Mouse (Mus musculus): ENCODE measurements around the gene Glipr1.
A peak's percentile ranks its signal among the peaks of the same experiment; 100 is the strongest.
"Not testable (repeated sequence)": the region's sequence is repeated elsewhere in the genome, so short reads cannot be mapped to it uniquely, and the experiment has no call there.

Glipr1 gene

DNA sequence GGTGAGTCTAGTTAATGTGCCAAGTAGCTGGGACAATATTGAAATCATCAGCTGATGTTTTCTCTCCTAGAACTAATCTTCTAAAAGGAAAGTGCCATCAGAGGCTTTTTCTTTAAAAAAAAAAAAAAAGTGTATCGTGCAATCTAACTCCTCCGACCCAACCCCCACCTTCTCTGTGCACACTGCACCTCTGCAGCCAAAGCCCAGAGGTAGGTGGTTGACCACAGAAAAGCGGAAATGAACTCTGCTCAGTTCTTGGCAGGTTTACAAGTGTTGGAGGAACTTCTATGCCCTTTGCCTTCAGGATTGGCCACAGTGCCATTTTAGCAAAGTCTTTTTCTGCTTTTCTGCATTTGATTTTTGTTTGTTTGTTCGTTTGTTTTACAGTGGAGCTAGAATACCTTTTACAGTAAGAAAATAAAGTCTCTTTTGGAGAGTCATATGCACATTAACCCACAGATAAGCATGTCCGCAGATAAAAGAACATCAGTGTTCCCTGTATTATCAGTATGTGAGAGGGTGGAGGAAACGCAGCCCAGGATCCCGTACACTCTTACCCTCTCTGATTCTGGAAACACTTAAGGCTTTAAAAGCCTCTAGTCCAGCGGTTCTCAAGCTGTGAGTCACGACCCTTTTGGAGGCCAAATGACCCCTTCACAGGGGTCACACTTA, at the start of gene Glipr1:
Gene Glipr1 (minus strand): TSS at position 88 of the 672 bp plus-strand sequence.
- no peak for DNase-seq (ENCODE audit: low spot score in 2 of 2)

DNA sequence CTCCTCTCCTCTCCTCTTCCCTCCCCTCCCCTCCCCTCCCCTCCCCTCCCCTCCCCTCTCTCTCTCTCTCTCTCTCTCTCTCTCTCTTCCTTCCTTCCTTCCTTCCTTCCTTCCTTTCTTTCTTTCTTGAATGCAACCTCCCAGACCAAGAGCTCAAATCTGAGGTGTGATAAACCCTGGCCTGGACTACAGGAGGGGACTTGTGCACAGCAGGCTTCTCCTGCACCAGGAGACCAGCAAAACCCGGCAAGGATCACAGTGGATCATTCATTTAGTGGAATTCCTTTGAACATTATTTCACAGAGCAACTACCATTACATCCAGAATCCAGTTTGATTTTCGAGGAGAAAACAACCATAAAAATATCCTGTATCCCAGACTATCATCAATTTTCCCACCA, 49.5 kb upstream of the Glipr1 start:
- not testable (repeated sequence) for DNase-seq (ENCODE audit: low spot score in 2 of 2)

DNA sequence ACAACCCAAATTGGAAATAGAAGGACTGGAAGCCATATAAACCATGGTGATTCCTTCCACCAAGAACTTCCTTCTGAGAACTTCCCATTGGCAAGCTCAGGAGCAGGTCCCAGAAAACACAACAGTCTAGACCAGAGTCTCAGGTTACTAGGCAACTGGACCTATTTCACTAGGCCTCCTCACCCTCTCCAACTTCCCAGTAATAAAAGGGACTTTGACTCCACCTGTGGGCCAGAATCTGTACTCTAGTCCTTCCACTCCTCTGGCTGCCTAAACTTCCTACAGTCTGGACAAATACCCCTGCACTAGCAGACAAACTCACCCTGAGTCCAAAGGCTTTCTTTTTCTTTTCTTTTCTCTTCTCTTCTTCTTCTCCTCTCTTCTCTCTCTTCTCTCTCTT, 48.8 kb upstream of the Glipr1 start:
- DNase-seq (ENCODE audit: low spot score in 2 of 2): no peak

- DNase-seq (ENCODE audit: low spot score in 2 of 2): peak; percentile 8 to 10
These were observed 41.9 kb upstream of the Glipr1 start for GRCm38 (mm10) chr10:112044283-112044682.

GRCm38 (mm10) chr10:112043523-112043922, 41.1 kb upstream of the Glipr1 start:
- not testable (repeated sequence) for DNase-seq (ENCODE audit: low spot score in 2 of 2)

DNA sequence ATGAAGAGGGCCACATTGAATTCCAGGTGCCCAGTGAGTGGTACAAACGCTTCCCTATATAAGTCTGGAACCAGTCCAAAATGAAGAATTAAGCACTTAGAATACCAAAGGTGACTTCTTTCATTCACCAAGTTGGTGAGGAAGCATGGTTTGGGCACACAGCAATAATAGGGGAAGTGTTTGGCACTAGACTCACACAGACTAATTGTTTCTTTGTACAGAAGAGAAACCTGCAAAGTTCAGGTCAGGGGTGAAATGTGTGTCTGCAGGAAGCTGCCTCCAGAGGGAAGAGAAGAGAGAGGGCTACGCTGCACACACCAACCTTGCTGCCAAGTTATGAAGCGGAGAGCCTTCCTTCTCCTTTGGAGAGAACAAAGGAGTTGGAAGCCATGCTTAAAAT, 26.3 kb upstream of the Glipr1 start:
- DNase-seq (ENCODE audit: low spot score in 2 of 2): not testable (repeated sequence)

DNA sequence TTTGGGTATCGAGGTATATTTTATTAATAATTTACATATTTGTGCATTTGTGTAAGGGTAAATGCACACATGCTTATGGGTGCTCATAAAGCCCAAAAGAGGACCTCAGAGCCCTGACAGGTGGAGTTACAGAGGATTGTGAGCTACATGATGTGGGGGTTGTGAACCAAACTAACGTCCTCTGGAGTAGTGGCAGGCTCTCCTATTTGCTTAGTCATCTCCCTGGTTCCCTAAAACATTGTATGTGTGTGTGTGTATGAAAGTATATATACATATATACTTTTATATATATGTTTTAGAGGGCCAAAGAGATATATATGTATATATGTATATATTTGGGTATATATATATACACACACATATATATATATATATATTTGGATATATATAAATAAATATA, 21.2 kb upstream of the Glipr1 start:
- no peak for DNase-seq (ENCODE audit: low spot score in 2 of 2)

DNA sequence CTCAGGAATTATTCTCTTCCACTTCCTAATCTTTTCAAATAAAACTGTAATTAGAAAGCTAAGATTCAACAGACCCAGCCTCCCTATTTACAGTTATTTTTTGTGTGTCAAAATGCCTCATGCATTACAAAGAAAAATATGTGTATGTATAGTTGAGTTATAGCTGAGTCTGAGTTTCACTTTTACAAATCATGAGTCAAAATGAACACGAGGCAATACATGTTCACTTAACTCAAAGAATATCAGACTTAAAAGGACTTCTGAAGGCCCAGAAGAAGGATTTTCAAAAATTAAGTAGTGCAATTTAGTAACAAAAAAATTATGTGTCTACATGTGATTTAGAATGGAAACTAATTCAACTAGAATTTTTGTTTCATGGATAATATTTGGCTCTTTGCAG, 7.1 kb upstream of the Glipr1 start:
- not testable (repeated sequence) for DNase-seq (ENCODE audit: low spot score in 2 of 2)

DNA sequence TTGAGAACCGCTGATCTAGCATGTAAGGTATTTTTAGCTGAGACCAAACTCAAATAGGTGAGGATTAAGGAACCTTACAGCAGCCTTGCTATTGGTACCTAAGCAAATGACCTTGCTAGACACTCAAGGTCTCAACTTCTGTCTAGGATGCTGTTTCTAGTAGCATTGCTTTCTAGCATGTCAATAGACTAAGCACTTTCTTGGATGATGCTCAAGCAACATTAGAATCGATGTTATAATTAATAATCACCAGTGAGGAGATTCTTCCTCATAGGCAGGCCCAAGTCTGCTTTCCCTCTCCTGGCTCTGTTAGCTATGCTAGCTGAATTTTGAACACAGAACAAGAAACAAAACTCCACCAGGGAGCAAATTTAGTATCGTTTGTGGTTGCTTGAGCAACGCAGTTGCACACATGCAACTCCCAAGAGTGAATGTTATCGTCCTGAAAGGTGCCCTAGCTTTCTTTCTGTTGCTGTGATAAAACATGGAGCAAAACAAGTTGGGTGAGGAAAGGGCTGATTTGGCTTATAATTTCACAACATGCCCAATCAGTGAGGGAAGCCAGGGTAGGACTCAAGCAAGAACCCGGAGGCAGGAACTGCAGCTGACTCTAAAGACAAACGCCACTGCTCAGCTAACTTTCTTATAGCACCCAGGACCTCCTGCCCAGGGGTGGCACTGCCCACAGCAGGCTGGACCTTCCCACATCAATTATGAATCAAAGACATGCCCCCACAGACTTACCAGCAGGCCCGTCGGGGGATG, 493 bp downstream of the Glipr1 start:
- no peak for DNase-seq (ENCODE audit: low spot score in 2 of 2)

- DNase-seq (ENCODE audit: low spot score in 2 of 2): no peak
These were observed 1.1 kb downstream of the Glipr1 start for GRCm38 (mm10) chr10:112001350-112001749.

DNA sequence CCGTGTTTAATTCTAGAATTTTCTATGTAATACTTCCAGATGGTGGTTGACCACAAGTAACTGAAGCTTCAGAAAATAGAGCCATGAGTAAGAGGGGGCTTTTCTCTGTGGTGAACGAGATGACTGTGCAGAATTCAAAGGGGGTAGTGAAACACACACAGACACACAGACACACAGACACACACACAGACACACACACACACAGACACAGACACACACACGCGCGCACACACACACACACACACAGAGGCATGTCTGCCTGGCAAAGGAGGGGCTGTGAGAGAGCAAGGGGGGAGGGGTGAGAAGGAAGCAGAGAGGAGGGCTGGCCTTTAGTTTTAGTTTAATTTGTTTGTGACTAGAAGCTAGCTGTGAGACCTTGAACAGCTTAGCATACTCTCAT, 1.9 kb downstream of the Glipr1 start:
- DNase-seq (ENCODE audit: low spot score in 2 of 2): no peak

- DNase-seq (ENCODE audit: low spot score in 2 of 2): no peak
These were observed 2.7 kb downstream of the Glipr1 start for GRCm38 (mm10) chr10:111999765-112000164.

DNA sequence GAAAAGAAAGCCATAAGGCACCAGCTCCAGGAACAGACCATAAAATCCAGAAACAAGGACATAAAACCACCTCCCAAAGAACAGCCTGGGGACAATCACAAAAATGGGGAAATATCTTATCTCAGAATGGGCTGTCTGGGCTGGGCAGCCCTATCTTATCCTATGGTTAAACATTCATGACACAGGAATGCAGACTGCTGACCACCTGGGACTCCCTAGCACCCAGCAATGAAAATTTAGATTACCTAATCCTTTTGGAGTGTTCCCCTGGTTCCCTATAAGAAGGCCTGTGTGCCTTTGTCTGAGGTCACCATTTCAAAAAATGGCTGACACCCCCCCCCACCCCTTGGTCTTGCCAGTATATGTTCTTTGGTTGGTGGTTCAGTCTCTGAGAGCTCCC, 4.8 kb downstream of the Glipr1 start:
- no peak for DNase-seq (ENCODE audit: low spot score in 2 of 2)

- DNase-seq (ENCODE audit: low spot score in 2 of 2): no peak
These were observed 5.5 kb downstream of the Glipr1 start for GRCm38 (mm10) chr10:111996911-111997347.

GRCm38 (mm10) chr10:111996549-111996904, 5.9 kb downstream of the Glipr1 start:
- no peak for DNase-seq (ENCODE audit: low spot score in 2 of 2)

- DNase-seq (ENCODE audit: low spot score in 2 of 2): no peak
These were observed 6.5 kb downstream of the Glipr1 start for GRCm38 (mm10) chr10:111995803-111996548.

DNA sequence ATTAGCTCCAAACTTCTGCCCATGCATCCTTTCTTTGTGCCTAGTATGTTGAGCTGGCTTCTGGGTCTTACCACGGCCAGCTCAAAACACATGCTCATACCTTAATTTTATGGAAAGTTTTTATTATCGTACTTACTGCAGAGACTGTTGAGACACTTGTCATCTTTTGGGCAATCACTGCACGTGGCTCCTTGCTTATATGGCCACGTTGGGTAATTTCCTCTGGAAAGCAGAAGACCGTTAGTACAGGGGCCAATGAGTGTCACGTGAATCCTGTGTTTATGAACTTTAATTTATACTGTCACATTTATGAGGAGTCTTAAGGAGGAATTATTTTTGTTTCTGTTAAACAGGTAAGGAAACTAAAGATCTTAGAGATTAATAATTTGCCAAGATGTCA, 16.0 kb downstream of the Glipr1 start:
- DNase-seq (ENCODE audit: low spot score in 2 of 2): no peak

DNA sequence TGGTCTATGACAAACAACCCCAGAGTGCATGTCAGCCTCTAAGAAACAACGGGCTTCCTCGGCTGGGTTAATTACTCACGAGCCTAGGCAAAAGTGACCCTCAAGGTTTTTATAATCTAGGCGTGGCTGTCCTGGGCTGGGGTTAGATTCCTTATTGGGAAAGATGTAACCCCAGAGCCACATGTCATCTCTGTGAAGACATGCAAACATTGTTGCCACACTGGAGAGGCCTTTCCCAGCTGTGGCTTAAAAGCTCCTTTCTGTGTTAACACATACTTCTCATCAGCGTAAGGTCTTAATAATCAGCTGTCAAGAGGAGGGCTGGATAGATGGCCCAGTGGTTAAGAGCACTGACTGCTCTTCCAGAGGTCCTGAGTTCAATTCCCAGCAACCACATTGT, 19.4 kb downstream of the Glipr1 start:
- no peak for DNase-seq (ENCODE audit: low spot score in 2 of 2)

DNA sequence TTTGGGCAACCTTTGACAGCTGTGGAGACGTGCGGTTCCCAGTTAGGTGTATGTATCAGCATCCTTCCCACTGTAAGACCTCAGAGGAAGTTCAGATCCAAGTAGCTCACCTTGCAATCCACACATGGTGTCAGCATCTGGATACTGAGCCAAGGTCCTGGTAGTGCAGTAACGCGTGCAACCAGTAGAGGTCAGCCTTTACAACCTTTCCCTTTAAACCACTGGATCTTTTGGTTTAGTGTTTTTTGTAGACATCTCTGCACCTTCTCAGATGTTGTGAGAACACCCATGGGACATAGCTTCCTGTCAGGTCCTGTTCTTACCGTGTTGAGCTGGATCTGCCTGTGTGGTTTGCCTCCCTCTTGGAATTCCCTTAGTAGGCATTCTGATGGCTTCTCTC, 24.8 kb downstream of the Glipr1 start:
- DNase-seq (ENCODE audit: low spot score in 2 of 2): peak; percentile 21 to 37

GRCm38 (mm10) chr10:111972542-111973361, 29.7 kb downstream of the Glipr1 start, which contains the start of gene Krr1:
Gene Krr1 (plus strand): TSS chr10:111972664.
- DNase-seq (ENCODE audit: low spot score in 2 of 2): peak; percentile 73 to 85

DNA sequence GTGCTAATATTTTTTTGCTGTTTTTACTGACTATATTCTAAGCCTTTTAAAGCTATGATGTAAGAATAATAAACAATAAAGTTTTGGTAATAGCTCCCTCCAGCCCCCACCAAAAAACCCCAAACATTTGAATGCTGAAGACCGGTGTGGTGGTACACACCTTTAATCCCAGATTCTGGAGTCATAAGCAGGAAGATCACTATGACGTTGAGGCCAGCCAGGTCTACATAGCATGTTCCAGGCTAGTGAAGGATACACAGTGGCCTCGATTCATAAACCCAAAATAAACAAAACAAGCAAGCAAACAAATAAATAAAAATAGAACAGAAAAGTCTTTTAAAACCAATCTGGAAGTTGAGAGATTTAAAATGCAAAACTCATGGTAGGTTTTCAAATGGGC, 30.5 kb downstream of the Glipr1 start:
- no peak for DNase-seq (ENCODE audit: low spot score in 2 of 2)

GRCm38 (mm10) chr10:111966394-111966793, 36.0 kb downstream of the Glipr1 start:
- DNase-seq (ENCODE audit: low spot score in 2 of 2): no peak
